Mouse (Mus musculus) forebrain, embryonic 16.5 days (tissue): ENCODE data around the gene Ly6g6c. TPM values are rescaled to one million over a fixed set of nuclear protein-coding genes. Genes with fewer than 3 reads are reported as not detected.

Experiments
- ATAC-seq: fragments of 200-750 bp; cut with Nextera tagmentation; 2 replicates; pipeline ENCODE4 v1.8.0; 2017; ENCODE audit warnings: mild to moderate bottlenecking, moderate library complexity
- H3K27ac ChIP-seq: fragments of 300-500 bp; sonication (generic); 2 replicates; pipeline ENCODE4 v1.5.1; 2014; ENCODE audit warnings: low read length, control low read depth
- H3K27me3 ChIP-seq: fragments of 300-500 bp; sonication (generic); replicated peaks from 2 replicates; pipeline ENCODE4 v1.6.1; 2014; ENCODE audit warnings: low read length; ENCODE audit not compliant: control insufficient read depth, insufficient read depth
- H3K36me3 ChIP-seq: fragments of 300-500 bp; sonication (generic); 2 replicates; pipeline ENCODE4 v1.6.1; 2014; ENCODE audit not compliant: control insufficient read depth, insufficient read depth
- H3K4me1 ChIP-seq: fragments of 300-500 bp; sonication (generic); replicated peaks from 2 replicates; pipeline ENCODE4 v1.6.1; 2014; ENCODE audit warnings: low read length; ENCODE audit not compliant: control insufficient read depth, insufficient read depth
- H3K4me2 ChIP-seq: fragments of 300-500 bp; sonication (generic); 2 replicates; pipeline ENCODE4 v1.6.1; 2014; ENCODE audit warnings: mild to moderate bottlenecking, low read length, control low read depth
- H3K4me3 ChIP-seq: fragments of 300-500 bp; sonication (generic); replicated peaks from 2 replicates; pipeline ENCODE4 v1.5.1; 2014; ENCODE audit warnings: mild to moderate bottlenecking, low read length, control low read depth
- H3K9ac ChIP-seq: fragments of 300-500 bp; sonication (generic); replicated peaks from 2 replicates; pipeline ENCODE4 v1.6.1; 2014; ENCODE audit warnings: low read depth, low read length, control low read depth
- H3K9me3 ChIP-seq: fragments of 300-500 bp; sonication (generic); 2 replicates; pipeline ENCODE4 v1.6.1; 2016; ENCODE audit warnings: low read length; ENCODE audit not compliant: control insufficient read depth
- WGBS: fragments of 180-500 bp; shearing (Covaris S2); extraction: QIAGEN DNeasy Blood & Tissue Kit; methylation state at CpG from one replicate; pipeline ENCODE4 v1.1.7; 2014; 5-methylcytosine and 5-hydroxymethylcytosine counted together
- polyA plus RNA-seq: library from polyadenylated mRNA; unstranded; fragments of >200 nt; fragmentation: Nextera tagmentation; extraction: Ambion mirVana; gene quantifications from 2 replicates; pipeline ENCODE4 v1.2.1, GENCODE M21; 2015

Gene Ly6g6c
- polyA plus RNA-seq, 1 experiment from 2014 or later = not detected

DNA sequence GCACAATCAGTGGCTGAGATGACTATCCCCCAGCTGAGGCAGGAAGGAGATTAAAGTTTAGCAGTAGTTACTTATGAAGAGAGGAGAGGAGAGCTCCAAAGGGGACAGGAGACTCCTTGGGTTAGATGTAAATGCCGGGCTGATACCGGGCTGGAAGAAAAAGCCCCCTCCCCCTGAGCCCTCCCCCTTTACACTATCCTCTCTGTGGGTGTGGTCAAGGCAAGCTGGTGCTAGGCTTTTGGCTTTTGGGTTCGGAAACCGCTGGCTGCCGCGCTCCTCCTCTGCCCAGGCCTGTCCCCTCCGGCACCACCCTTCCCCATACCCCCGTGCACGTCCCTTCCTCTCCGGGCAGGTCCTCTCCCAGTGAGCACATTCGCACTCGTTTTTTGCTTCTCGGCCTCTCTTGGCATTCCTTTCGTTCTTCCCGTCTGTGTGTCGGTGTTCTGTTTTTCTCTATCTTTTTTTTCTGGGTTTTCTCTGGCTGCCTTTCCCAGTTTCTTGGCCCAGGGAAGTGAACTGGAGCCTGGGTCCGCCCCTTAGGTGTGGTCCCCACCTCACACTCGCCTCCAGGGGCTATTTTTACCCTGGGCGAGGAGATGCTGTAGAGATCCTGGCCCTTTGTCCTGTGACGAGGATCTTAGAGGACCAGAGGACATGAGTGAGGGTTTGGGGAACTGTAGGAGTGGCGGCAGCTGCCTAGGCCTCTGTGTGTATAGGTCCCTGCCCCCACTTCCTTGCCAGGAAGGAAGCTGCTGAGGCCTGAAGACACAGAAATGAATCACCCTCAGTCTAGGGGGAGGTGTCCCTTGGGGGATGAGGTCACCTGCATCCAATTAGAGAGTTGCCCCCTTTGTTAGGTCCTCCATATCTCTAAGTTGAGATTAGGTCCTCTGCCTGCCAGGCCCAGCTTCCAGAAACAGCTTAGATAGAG, 13.8 kb upstream of the Ly6g6c start:
- under 1% methylated on average over 21 of the region's 21 CpGs for WGBS

DNA sequence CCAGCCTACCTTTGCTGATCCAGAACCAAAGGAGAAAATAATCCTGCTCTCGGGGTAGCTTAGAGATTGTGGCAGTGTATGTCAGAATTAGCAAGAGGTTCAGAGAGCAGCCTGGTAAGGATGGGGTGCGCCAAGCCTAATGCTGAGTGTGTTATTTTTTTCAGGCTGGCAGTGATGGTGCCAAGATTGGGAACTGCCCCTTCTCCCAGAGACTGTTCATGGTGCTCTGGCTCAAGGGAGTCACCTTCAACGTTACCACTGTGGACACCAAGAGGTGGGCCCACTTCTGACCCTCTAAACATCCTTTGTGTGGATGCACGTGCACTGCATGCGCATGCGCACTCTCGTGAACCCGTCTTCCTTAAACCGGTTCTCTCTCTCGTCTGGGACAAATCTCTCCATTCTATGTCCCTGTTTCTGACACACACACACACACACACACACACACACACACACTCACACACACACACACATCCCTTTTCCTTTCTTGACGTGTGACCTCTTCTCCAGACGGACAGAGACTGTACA, 12.9 kb upstream of the Ly6g6c start:
- no peak for ATAC-seq
- peak overlapping the region; percentile 69 for H3K9ac ChIP-seq
- peak overlapping the region; percentile 58 for H3K4me2 ChIP-seq
- no peaks in the 10 kb centered on the region for H3K9me3 ChIP-seq
- 70% methylated on average over 12 of the region's 12 CpGs for WGBS
- no peak overlapping the region; the same call in 1 of the 2 replicates for H3K4me3 ChIP-seq
- no peaks in the 10 kb centered on the region for H3K27me3 ChIP-seq
- peaks cover 30% of the 10 kb centered on the region for H3K4me1 ChIP-seq
- H3K36me3 ChIP-seq = 0 out of 2 replicates have a peak, but pooled peaks cover 2% of the 10 kb centered on the region
- peak overlapping the region; percentile 88 for H3K27ac ChIP-seq

More for the DNA sequence above, 13.8 kb upstream of the Ly6g6c start:
- no peaks in the 10 kb centered on the region for H3K27me3 ChIP-seq
- peak overlapping the region; percentile 69 for H3K9ac ChIP-seq
- ATAC-seq = peak; percentile 23; the same call in 1 of the 2 replicates
- H3K4me1 ChIP-seq = peaks cover 30% of the 10 kb centered on the region
- 0 out of 2 replicates have a peak, but pooled peaks cover 2% of the 10 kb centered on the region for H3K36me3 ChIP-seq
- peak overlapping the region; percentile 88 for H3K27ac ChIP-seq
- peak overlapping the region; percentile 47 for H3K4me3 ChIP-seq
- H3K9me3 ChIP-seq = no peaks in the 10 kb centered on the region
- H3K4me2 ChIP-seq = peak overlapping the region; percentile 58

DNA sequence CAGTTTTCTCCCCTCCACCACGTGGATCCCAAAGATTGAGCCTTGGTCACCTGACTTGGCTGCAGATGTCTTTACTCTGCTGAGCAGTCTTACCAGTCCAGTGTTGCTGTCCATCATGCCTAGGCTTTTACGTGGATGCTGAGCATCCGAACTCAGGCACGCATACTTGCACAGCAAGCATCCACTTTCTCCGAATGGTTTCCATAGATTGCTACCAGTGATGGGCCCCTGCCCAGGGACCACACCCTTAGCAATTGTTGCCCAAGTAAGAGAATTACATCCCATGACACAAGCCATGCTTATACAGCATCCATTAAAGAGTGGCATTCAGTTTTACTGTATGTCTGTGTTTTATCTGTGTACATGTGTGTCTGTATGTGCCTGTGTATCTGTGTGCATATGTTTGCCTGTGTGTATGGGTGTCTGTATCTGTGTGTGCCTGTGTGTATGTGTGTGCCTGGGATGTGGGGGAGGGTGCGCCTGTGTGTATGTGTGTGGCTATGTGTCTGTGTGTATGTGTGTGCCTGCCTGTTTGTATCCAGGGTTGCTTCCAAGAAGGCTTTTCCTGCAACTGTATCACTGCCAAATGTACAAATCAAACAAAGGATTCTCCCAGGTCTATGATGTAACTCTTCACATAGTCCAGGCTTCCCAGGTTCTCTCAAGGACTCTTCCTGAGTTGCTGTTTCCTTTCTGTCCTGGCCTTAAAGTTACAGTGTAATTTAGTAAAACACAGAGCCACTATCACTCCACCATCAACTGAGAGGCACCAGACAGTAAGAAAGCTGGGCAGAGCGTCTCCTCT, 9.3 kb upstream of the Ly6g6c start:
- Histone ChIP-seq H3K9me3 (no peaks in the 10 kb centered on the region), H3K9ac (no peak overlapping the region), H3K27ac (no peak overlapping the region), H3K4me2 (no peak overlapping the region), H3K4me1 (peaks cover 29% of the 10 kb centered on the region), H3K36me3 (peaks cover 2% of the 10 kb centered on the region; the same call in 1 of the 2 replicates), H3K27me3 (no peaks in the 10 kb centered on the region), H3K4me3 (no peak overlapping the region)
- ATAC-seq = no peak
- 91% methylated on average over 7 of the region's 7 CpGs for WGBS

DNA sequence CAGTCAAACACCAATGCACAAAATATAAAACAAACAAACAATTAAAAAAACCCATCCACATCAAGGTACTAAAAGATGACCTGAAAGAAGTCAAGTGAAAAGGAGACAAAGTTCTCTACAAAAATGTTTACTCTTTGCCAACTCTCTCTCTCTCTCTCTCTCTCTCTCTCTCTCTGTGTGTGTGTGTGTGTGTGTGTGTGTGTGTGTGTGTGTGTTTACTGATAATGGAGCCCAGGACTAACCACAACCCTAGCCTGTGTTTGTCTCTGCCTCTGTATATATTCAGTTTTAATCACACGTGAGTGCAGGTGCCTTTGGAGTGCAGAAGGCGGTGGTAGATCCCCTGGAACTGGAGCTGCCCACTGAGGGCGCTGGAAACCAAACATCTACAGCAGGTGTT, 8.1 kb upstream of the Ly6g6c start:
- no peak overlapping the region for H3K4me2 ChIP-seq
- H3K27me3 ChIP-seq = no peaks in the 10 kb centered on the region
- 82% methylated on average over 3 of the region's 3 CpGs for WGBS
- H3K4me3 ChIP-seq = no peak overlapping the region
- no peak for ATAC-seq
- H3K4me1 ChIP-seq = peaks cover 25% of the 10 kb centered on the region
- H3K9me3 ChIP-seq = no peaks in the 10 kb centered on the region
- H3K36me3 ChIP-seq = peaks cover 5% of the 10 kb centered on the region; the same call in 1 of the 2 replicates
- H3K9ac ChIP-seq = no peak overlapping the region
- no peak overlapping the region for H3K27ac ChIP-seq

DNA sequence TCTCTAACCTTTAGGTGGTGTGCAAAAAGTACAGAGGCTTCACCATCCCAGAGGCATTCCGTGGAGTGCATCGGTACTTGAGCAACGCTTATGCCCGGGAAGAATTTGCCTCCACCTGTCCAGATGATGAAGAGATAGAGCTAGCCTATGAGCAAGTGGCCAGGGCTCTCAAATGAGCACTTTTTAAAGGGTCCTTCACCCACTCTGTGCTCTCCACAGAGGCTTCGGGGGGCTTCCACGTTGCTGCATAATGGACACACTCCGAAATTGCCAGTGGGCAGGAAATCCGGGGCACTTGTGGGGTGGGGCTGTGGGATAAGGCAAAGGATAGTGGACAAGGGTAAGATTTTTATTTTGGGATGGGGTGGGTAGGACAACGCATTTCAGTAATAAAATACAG, 6.9 kb upstream of the Ly6g6c start:
- H3K4me3 ChIP-seq = peak overlapping the region; percentile 77

DNA sequence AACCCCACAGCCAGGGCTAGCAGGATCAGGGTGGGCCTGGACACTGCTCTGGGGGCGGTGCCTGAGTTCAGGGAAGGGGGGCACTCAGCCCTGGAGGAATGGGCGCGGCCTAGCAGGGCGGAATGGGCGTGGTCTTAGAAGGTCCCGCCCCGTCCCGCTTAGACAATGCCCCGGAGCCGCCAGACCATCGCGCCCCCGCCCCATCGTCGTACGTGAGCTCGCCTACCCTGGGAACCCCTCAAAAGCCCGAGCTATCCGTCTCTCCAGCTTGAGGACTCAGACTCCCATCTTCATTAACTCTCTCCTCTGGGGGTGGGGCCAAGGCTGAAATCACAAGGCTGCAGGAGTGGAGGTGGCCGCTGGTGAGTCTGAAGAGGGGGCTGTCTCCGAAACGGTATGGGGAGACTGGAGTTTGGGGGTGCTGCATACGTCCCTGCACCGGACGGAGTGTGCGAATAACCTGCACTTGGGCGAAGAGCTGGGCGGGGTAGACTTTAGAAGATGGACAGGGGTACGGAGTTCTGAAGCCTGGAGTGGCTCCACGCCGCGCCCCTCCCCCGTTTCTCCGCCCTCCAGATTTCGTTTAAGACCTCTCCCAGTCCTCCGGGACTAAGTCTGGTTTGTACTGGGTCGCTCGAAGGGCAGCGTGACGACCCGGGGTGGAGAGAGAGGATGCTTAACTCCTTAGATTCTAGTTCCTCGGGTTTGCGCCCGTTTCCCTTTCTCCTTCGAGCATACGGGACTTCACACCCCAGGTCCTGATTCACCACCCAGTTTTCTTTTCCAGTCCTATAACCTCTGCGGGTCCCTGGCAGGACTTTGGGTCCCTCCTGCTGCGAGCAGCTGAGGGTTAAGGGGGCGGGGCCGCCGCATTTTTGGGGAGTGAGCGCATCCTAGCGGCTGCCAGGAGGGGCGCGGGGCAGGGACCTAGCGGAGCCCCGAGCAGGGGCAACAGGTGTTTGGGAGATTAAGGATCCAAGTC, 6.0 kb upstream of the Ly6g6c start, which contains the start of gene Ddah2:
TSS of gene Ddah2 (plus strand) at position 125 of the 982 bp plus-strand sequence.
- Histone ChIP-seq H3K4me1 (peaks cover 22% of the 10 kb centered on the region), H3K9me3 (no peaks in the 10 kb centered on the region), H3K9ac (peak within 1 kb of the TSS; percentile 66), H3K36me3 (peaks cover 4% of the 10 kb centered on the region; the same call in 1 of the 2 replicates), H3K27me3 (peaks cover 5% of the 10 kb centered on the region; the same call in 1 of the 2 replicates), H3K4me2 (peak within 1 kb of the TSS; percentile 94), H3K4me3 (peak within 1 kb of the TSS; percentile 77), H3K27ac (peak within 1 kb of the TSS; percentile 70)
- ATAC-seq = peak; percentile 89
- WGBS = under 1% methylated on average over 57 of the region's 57 CpGs

More for the DNA sequence above, 6.9 kb upstream of the Ly6g6c start:
- Histone ChIP-seq H3K9me3 (no peaks in the 10 kb centered on the region), H3K9ac (peak overlapping the region; percentile 66; the same call in 1 of the 2 replicates), H3K4me1 (peaks cover 22% of the 10 kb centered on the region), H3K4me2 (no peak overlapping the region; the same call in 1 of the 2 replicates), H3K27me3 (no peaks in the 10 kb centered on the region), H3K36me3 (peaks cover 5% of the 10 kb centered on the region; the same call in 1 of the 2 replicates), H3K27ac (no peak overlapping the region)
- WGBS = 65% methylated on average over 9 of the region's 9 CpGs
- no peak; the same call in 1 of the 2 replicates for ATAC-seq

DNA sequence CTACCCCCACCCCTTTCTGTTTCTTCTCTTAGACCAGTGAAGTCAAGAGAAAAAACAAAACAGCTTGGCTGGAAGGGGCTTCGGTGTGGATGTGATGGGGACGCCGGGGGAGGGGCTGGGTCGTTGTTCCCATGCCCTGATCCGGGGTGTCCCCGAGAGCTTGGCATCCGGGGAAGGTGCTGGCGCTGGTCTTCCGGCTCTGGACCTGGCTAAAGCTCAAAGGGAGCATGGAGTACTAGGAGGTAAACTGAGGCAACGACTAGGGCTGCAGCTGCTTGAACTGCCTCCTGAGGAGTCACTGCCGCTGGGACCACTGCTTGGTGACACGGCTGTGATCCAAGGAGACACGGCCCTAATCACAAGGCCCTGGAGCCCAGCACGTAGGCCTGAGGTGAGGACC, 5.1 kb upstream of the Ly6g6c start:
- Histone ChIP-seq H3K4me2 (peak overlapping the region; percentile 94), H3K9ac (peak overlapping the region; percentile 66), H3K4me3 (peak overlapping the region; percentile 77), H3K27me3 (peaks cover 11% of the 10 kb centered on the region), H3K36me3 (peaks cover 3% of the 10 kb centered on the region; the same call in 1 of the 2 replicates), H3K4me1 (peaks cover 27% of the 10 kb centered on the region), H3K9me3 (no peaks in the 10 kb centered on the region), H3K27ac (no peak overlapping the region; the same call in 1 of the 2 replicates)
- 20% methylated on average over 14 of the region's 14 CpGs for WGBS
- no peak for ATAC-seq

DNA sequence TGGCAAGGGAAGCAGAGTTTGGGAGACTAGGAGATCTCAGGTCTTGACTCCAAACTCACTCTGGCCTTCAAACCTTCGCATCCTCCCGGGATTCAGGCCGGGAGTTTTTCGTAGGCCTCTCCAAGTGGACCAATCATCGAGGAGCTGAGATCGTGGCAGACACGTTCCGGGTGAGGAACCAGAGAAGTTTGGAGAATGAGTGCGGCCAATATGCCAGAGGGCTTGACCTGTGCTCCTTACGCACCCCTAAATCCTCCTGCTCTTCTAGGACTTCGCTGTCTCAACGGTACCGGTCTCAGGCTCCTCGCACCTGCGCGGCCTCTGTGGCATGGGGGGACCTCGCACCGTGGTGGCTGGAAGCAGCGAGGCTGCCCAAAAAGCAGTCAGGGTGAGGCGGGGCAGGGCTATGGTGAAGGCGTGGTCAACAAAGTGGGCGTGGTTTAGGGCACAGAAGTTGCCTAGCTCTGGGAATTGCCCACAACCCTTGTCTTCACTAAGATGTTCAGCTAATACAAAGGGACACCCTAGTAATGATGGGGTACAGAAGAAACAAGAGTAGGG, 4.4 kb upstream of the Ly6g6c start:
- H3K9me3 ChIP-seq = no peaks in the 10 kb centered on the region
- peaks cover 3% of the 10 kb centered on the region; the same call in 1 of the 2 replicates for H3K36me3 ChIP-seq
- peak overlapping the region; percentile 77 for H3K4me3 ChIP-seq
- peak overlapping the region; percentile 94 for H3K4me2 ChIP-seq
- H3K27me3 ChIP-seq = peaks cover 15% of the 10 kb centered on the region
- ATAC-seq = no peak
- WGBS = 56% methylated on average over 22 of the region's 22 CpGs
- H3K9ac ChIP-seq = no peak overlapping the region
- peaks cover 34% of the 10 kb centered on the region for H3K4me1 ChIP-seq
- H3K27ac ChIP-seq = no peak overlapping the region
